Mouse (Mus musculus) G1E (cell line): ENCODE measurements around the gene Epb41l5.

Experiments used
- CTCF ChIP-seq: IDR thresholded peaks from 2 replicates; pipeline ENCODE4 v1.5.1; 2012; ENCODE audit warnings: low read depth, low read length, inconsistent platforms, mixed read lengths
- GATA2 ChIP-seq: IDR thresholded peaks from 2 replicates; pipeline ENCODE4 v1.6.1; 2012; ENCODE audit warnings: low read depth, low read length, inconsistent platforms, borderline replicate concordance

DNA sequence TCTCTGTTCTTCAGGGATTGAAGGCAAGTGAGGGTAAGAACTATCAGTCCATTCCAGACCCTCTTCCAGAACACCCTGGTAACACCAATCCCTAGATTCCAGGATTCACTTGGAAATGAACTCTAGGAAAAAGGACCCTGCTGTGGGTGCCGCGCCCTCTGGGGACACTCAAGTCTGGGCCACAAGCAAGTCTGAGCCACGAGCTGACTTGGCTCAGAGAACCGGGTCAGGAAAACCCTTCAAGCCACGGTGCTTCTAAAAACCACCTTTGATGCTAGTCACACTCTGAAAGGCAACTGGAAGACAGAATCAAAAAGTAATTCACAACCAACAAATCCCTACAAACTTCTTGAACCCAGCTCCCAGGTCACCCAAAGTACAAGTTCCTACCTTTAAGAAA lies 145.0 kb downstream of the Epb41l5 start:
- TF ChIP-seq GATA2 (no peak), CTCF (no peak)
